Comparison of ENCODE assay signal across 18 mouse cellular contexts in genomic region chr13:35177305-35177704, GRCm38 (mm10).
DNase-seq lines count a peak whose midpoint lies in the region; ATAC-seq lines count a peak whose summit lies in the region.
"Had no signal": no experiment of that assay in that cellular context is flagged by ENCODE, and none has a peak within 500 bp of the region (broad histone marks: within the 10 kb centered on the region; RNA-seq: fewer than 3 reads in every experiment).

No protein-coding gene starts in this region.

- DNase-seq in heart, adult 11 months, result peak; percentile 33
- DNase-seq in heart, adult 8-10 months (ENCODE audit: low spot score), result no peak
- DNase-seq in yolk sac, embryonic 10.5 days (ENCODE audit: low spot score), result no peak
- DNase-seq in right cerebral cortex, postnatal 36 days (ENCODE audit: low spot score in 2 of 2), result no peak
- DNase-seq: adrenal gland, adult 2 months; adrenal gland, postnatal 25 days; B cell, adult 2 months; cerebellum, adult 2 months; cerebellum, postnatal 14 days; gastrocnemius, adult 2 months; gastrocnemius, postnatal 25 days; heart, adult 18-20 months; heart, postnatal 14 days had no signal

- ATAC-seq in activated CD4-positive, CD25-positive, alpha-beta regulatory T cell, adult 4 months, result peak; percentile 36
- peak; percentile 63 for ATAC-seq in granulocyte monocyte progenitor cell, adult 5-6 weeks (replicated peaks; ENCODE audit: poor library complexity, severe bottlenecking)
- ATAC-seq: forebrain, embryonic 14.5 days; hindbrain, postnatal 0 days; Patski had no signal
